ENCODE assay signal across 17 mouse cellular contexts in genomic region chr4:46668620-46669019, GRCm38 (mm10). TPM values are rescaled to one million over a fixed set of nuclear protein-coding genes. Genes with fewer than 3 reads are reported as not detected.
DNase-seq lines count a peak whose midpoint lies in the region; ATAC-seq and TF ChIP-seq lines count a peak whose summit lies in the region.
"Had no signal": no experiment of that assay in that cellular context is flagged by ENCODE, and none has a peak within 500 bp of the region (broad histone marks: within the 10 kb centered on the region; RNA-seq: fewer than 3 reads in every experiment).

No protein-coding gene starts in this region.

- peak overlapping the region; percentile 19 for H3K27ac ChIP-seq in heart, embryonic 16.5 days (ENCODE audit: low read length)
- peak overlapping the region; percentile 42 for H3K27ac ChIP-seq in neural tube, embryonic 13.5 days (replicated peaks)
- H3K27ac ChIP-seq in neural tube, embryonic 15.5 days (replicated peaks), result 0 out of 2 replicates have a peak overlapping the region, but pooled peaks have one; percentile 7

- peaks cover 29% of the 10 kb centered on the region for H3K4me1 ChIP-seq in heart, embryonic 16.5 days (ENCODE audit: control insufficient read depth, insufficient read depth, low read length)
- H3K4me1 ChIP-seq in neural tube, embryonic 13.5 days (replicated peaks), result peaks cover 24% of the 10 kb centered on the region
- H3K4me1 ChIP-seq in neural tube, embryonic 15.5 days, result peaks cover 15% of the 10 kb centered on the region

- no peak for TF ChIP-seq POLR2A in brain, embryonic 14.5 days (IDR thresholded peaks at IDR 0.05; ENCODE audit: borderline replicate concordance, extremely low read depth, insufficient read depth, insufficient read length, poor library complexity, severe bottlenecking)

- ATAC-seq in heart, embryonic 16.5 days (replicated peaks; ENCODE audit: extremely low read depth, insufficient read depth, low FRiP score), result no peak
- ATAC-seq in neural tube, embryonic 13.5 days (ENCODE audit: low read depth), result no peak
- no peak for ATAC-seq in neural tube, embryonic 15.5 days (ENCODE audit: low FRiP score)
- ATAC-seq: forebrain, embryonic 14.5 days; hindbrain, embryonic 16.5 days had no signal

- WGBS in heart, embryonic 16.5 days, result 46% methylated on average over 11 of the region's 11 CpGs
- WGBS in neural tube, embryonic 13.5 days, result 72% methylated on average over 11 of the region's 11 CpGs
- WGBS in neural tube, embryonic 15.5 days, result 67% methylated on average over 11 of the region's 11 CpGs

- no peak for TF ChIP-seq CTCF in brain, embryonic 14.5 days (IDR thresholded peaks at IDR 0.05; ENCODE audit: borderline replicate concordance, extremely low read depth, insufficient read depth, insufficient read length)

- no peaks in the 10 kb centered on the region for H3K27me3 ChIP-seq in heart, embryonic 16.5 days (ENCODE audit: control insufficient read depth, insufficient read depth, low read length)
- no peaks in the 10 kb centered on the region for H3K27me3 ChIP-seq in neural tube, embryonic 13.5 days
- no peaks in the 10 kb centered on the region for H3K27me3 ChIP-seq in neural tube, embryonic 15.5 days (replicated peaks)

- no peak for DNase-seq in heart, postnatal 4 days
- DNase-seq in neural tube, embryonic 10.5 days (ENCODE audit: extremely low spot score, low spot score), result no peak
- DNase-seq in brain, embryonic 14.5 days (ENCODE audit: low read depth), result peak; percentile 11
- DNase-seq in MN1 (ENCODE audit: low spot score), result no peak
- no peak for DNase-seq in spleen, adult 18-20 months
- DNase-seq: adrenal gland, postnatal 36 days; cerebellum, adult 11 months; gastrocnemius, postnatal 14 days; kidney, adult 9 months; lung, adult 2 months; thymus, postnatal 25 days had no signal

- H3K4me3 ChIP-seq in heart, embryonic 16.5 days (ENCODE audit: low read length), result no peak overlapping the region
- H3K4me3 ChIP-seq in neural tube, embryonic 13.5 days, result no peak overlapping the region
- H3K4me3 ChIP-seq in neural tube, embryonic 15.5 days (replicated peaks), result no peak overlapping the region
- H3K4me3 ChIP-seq: megakaryocyte, embryonic 14.5 days had no signal

- peak overlapping the region; percentile 42 for H3K9ac ChIP-seq in heart, embryonic 16.5 days (ENCODE audit: low read length)
- no peak overlapping the region for H3K9ac ChIP-seq in neural tube, embryonic 13.5 days
- no peak overlapping the region for H3K9ac ChIP-seq in neural tube, embryonic 15.5 days (replicated peaks)

- no peaks in the 10 kb centered on the region for H3K9me3 ChIP-seq in heart, embryonic 16.5 days (replicated peaks; ENCODE audit: control insufficient read depth, low read length)
- H3K9me3 ChIP-seq in neural tube, embryonic 13.5 days, result no peaks in the 10 kb centered on the region
- no peaks in the 10 kb centered on the region for H3K9me3 ChIP-seq in neural tube, embryonic 15.5 days (replicated peaks)

- H3K36me3 ChIP-seq in heart, embryonic 16.5 days (ENCODE audit: control insufficient read depth, insufficient read depth), result no peaks in the 10 kb centered on the region
- peaks cover 5% of the 10 kb centered on the region for H3K36me3 ChIP-seq in neural tube, embryonic 13.5 days
- peaks cover 26% of the 10 kb centered on the region for H3K36me3 ChIP-seq in neural tube, embryonic 15.5 days

- no peak overlapping the region for H3K4me2 ChIP-seq in heart, embryonic 16.5 days (ENCODE audit: low read depth, low read length)
- H3K4me2 ChIP-seq in neural tube, embryonic 13.5 days, result no peak overlapping the region
- H3K4me2 ChIP-seq in neural tube, embryonic 15.5 days, result no peak overlapping the region

RNA-seq across cellular contexts. Expression of gene Tbc1d2, which starts 18.6 kb away (rescaled TPM):
- polyA plus RNA-seq in heart, embryonic 16.5 days (2015; fragmentation: Nextera tagmentation; extraction: Ambion mirVana), result 0.80 and 1.1 TPM in 2 replicates
- 1 to 10 TPM; 2.9 to 3.5 TPM for total RNA-seq in heart, postnatal 4 days (2021)
- 0.57 and 0.59 TPM in 2 replicates for polyA plus RNA-seq in neural tube, embryonic 13.5 days (2015; fragmentation: Nextera tagmentation; extraction: Ambion mirVana)
- 1.3 and 1.4 TPM in 2 replicates for polyA plus RNA-seq in brain, embryonic 14.5 days (2012; rRNA removed)
- 0.73 and 1.7 TPM in 2 replicates for polyA plus RNA-seq in neural tube, embryonic 15.5 days (2015; fragmentation: Nextera tagmentation; extraction: Ambion mirVana)
